Mouse (Mus musculus) activated CD4-positive, CD25-positive, alpha-beta regulatory T cell (primary cell): ENCODE results near the gene Il12rb1. TPM values are rescaled to one million over a fixed set of nuclear protein-coding genes. Genes with fewer than 3 reads are reported as not detected.

Source experiments
- polyA plus RNA-seq, 2 experiments: library from polyadenylated mRNA; unstranded; fragments of 100-300 nt; shearing (Covaris generic); gene quantifications; one replicate each; pipeline ENCODE4 v1.2.1; 2017

Il12rb1 gene
- polyA plus RNA-seq: 10 to 100 TPM; 29.0 to 82.4 TPM

GRCm38 (mm10) chr8:70808239-70808638 lies at the start of gene Il12rb1:
Il12rb1 (plus strand) TSS chr8:70808449.

GRCm38 (mm10) chr8:70760775-70761406 lies 47.4 kb upstream of the Il12rb1 start, which contains the start of gene Mpv17l2:
Mpv17l2 (minus strand) TSS chr8:70760946.

GRCm38 (mm10) chr8:70776496-70777444 lies 31.5 kb upstream of the Il12rb1 start, which contains the start of gene Pik3r2:
Pik3r2 (minus strand) TSS chr8:70776713.

DNA sequence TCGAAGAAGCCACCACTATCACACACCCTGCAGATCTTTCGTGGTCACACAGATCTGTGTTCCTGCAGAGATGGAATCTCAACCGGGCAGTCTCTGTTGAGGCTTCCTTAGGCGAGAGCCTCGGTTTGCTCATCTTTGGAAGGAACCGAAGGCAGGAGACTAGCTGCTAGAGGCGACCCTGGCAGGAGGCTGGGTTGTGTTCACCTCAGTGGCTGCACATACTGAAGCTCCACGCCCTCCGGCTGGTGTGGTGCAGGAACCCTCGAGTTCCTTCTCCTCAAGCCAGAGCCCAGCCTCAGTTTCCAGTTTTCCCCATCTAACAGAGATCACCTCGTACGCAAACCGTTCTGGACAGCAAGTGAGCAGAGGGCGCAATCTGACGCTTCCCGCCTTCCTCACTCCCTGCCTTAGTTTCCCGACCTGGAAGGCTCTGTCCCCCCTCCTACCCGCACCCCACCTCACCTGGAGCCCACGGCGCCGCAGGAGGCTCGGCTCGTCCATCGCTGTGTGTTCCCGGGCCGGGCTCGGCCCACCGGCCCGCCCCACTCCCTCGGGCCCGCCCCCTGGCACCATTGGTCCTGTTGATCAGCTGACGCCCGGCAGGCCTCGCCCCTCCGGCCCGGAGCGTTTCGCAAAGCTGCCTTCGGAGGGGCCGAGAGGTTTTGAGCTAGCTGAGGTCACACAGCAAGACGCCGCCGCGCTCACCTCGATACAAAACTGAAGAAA lies 3.6 kb upstream of the Il12rb1 start, which contains the start of gene Mast3:
Gene Mast3 (minus strand): TSS at position 574 of the 726 bp plus-strand sequence.

GRCm38 (mm10) chr8:70839408-70840351 lies 31.4 kb downstream of the Il12rb1 start, which contains the start of gene Arrdc2:
Arrdc2 (minus strand) TSS chr8:70839720.

DNA sequence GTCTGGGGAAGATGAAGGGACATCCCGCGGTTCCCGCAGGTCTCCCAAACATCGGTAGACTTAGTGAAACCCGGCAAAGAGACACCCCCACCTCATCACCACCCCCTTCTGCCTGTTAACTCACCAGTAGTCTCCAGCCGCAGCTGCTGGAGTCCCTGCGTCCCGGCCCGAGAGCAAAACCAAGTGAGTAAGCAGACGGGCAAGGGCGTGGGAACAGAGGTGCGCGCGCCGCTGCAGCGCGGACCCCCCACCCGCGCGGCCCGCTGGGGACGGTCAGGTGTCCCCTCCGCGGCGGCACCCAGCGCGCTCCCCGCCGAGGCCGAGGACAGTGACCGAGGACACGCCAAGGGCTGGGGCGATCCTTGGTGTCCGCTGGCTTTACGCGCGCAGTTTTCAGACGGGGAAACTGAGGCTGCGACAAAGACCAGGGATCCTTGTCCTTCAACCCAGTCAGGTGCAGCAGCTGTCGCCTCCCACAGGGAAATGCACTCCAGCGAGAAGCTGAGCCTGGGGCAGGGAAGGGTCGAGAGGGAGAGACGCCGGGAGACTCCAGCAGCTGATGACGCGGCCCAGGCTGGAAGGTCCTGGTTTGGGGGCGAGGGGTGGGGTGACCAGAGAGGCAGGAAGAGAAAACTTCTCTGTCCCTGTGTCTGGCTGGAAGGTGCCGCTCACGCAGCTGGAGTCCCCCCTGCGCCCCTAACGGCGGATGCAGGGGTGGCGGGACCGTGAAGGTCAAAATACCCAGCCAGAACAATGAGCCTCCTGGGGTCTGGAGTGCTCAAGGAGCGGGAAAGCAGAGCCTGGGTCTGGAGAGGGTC lies 54.8 kb downstream of the Il12rb1 start, which contains the start of gene Kcnn1:
Gene Kcnn1 (minus strand): TSS at position 435 of the 818 bp plus-strand sequence.

Other genes starting within 250 kb of the Il12rb1 start
- 10 to 100 TPM; 31.5 to 78.3 TPM for gene Isyna1, start 214.1 kb upstream of the Il12rb1 start, polyA plus RNA-seq
- gene Ssbp4, start 199.6 kb upstream of the Il12rb1 start, polyA plus RNA-seq: 100 to 1,000 TPM; 121 to 146 TPM
- under 1 TPM; 0.38 to 0.74 TPM for gene Lrrc25, start 192.3 kb upstream of the Il12rb1 start, polyA plus RNA-seq
- not detected for gene Gdf15, start 176.0 kb upstream of the Il12rb1 start, polyA plus RNA-seq
- gene Pgpep1, start 148.1 kb upstream of the Il12rb1 start, polyA plus RNA-seq: 1 to 10 TPM; 4.7 to 9.1 TPM
- 100 to 1,000 TPM; 348 to 441 TPM for gene Lsm4, start 135.2 kb upstream of the Il12rb1 start, polyA plus RNA-seq
- 100 to 1,000 TPM; 757 to 879 TPM for gene Jund, start 109.5 kb upstream of the Il12rb1 start, polyA plus RNA-seq
- gene Iqcn, start 105.0 kb upstream of the Il12rb1 start, polyA plus RNA-seq: not detected
- gene Gm3336, start 89.9 kb upstream of the Il12rb1 start, polyA plus RNA-seq: not detected
- gene Pde4c, start 84.7 kb upstream of the Il12rb1 start, polyA plus RNA-seq: 1 to 10 TPM; 1.0 to 1.3 TPM
- 10 to 100 TPM in 1 of 2 experiments, 1 to 10 TPM in 1; 9.7 to 16.6 TPM for gene Rab3a, start 53.8 kb upstream of the Il12rb1 start, polyA plus RNA-seq
- 10 to 100 TPM; 59.1 to 73.1 TPM for gene Mpv17l2, start 47.5 kb upstream of the Il12rb1 start, polyA plus RNA-seq
- 10 to 100 TPM; 13.9 to 22.7 TPM for gene Pik3r2, start 31.7 kb upstream of the Il12rb1 start, polyA plus RNA-seq
- 10 to 100 TPM; 54.7 to 94.0 TPM for gene Mast3, start 3.4 kb upstream of the Il12rb1 start, polyA plus RNA-seq
- 10 to 100 TPM; 13.9 to 20.1 TPM for gene Arrdc2, start 31.3 kb downstream of the Il12rb1 start, polyA plus RNA-seq
- gene Kcnn1, start 54.8 kb downstream of the Il12rb1 start, polyA plus RNA-seq: under 1 TPM in 1 of 2 experiments, not detected in 1; 0.06 TPM
- 10 to 100 TPM; 62.7 to 99.4 TPM for gene Ccdc124, start 65.5 kb downstream of the Il12rb1 start, polyA plus RNA-seq
- not detected for gene Slc5a5, start 84.3 kb downstream of the Il12rb1 start, polyA plus RNA-seq
- gene Rpl18a, start 89.0 kb downstream of the Il12rb1 start, polyA plus RNA-seq: 1,000 to 10,000 TPM; 4,681 to 8,115 TPM
- gene Map1s, start 97.5 kb downstream of the Il12rb1 start, polyA plus RNA-seq: 10 to 100 TPM; 37.1 to 44.8 TPM